Mouse (Mus musculus) kidney, embryonic 16.5 days (tissue): ENCODE measurements around the gene Dmwd. TPM values are rescaled to one million over a fixed set of nuclear protein-coding genes. Genes with fewer than 3 reads are reported as not detected.

Experiments used
- ATAC-seq: fragments of 200-750 bp; cut with Nextera tagmentation; 2 replicates; pipeline ENCODE4 v1.8.0; 2017; ENCODE audit warnings: moderate TSS enrichment; ENCODE audit not compliant: low FRiP score, low TSS enrichment
- H3K27ac ChIP-seq: fragments of 300-500 bp; sonication (generic); 2 replicates; pipeline ENCODE4 v1.5.1; 2014; ENCODE audit warnings: low read length
- H3K27me3 ChIP-seq: fragments of 300-500 bp; sonication (generic); 2 replicates; pipeline ENCODE4 v1.6.1; 2014; ENCODE audit warnings: low read length, control low read depth, mixed read lengths; ENCODE audit not compliant: insufficient read depth
- H3K36me3 ChIP-seq: fragments of 300-500 bp; sonication (generic); 2 replicates; pipeline ENCODE4 v1.6.1; 2014; ENCODE audit warnings: low read length, control low read depth, mixed read lengths; ENCODE audit not compliant: insufficient read depth
- H3K4me1 ChIP-seq: fragments of 300-500 bp; sonication (generic); 2 replicates; pipeline ENCODE4 v1.6.1; 2014; ENCODE audit warnings: low read length, control low read depth, mixed read lengths; ENCODE audit not compliant: insufficient read depth
- H3K4me2 ChIP-seq: fragments of 300-500 bp; sonication (generic); replicated peaks from 2 replicates; pipeline ENCODE4 v1.6.1; 2014; ENCODE audit warnings: low read depth, low read length
- H3K4me3 ChIP-seq: fragments of 300-500 bp; sonication (generic); 2 replicates; pipeline ENCODE4 v1.5.1; 2014; ENCODE audit warnings: mild to moderate bottlenecking, low read length
- H3K9ac ChIP-seq: fragments of 300-500 bp; sonication (generic); replicated peaks from 2 replicates; pipeline ENCODE4 v1.6.1; 2014; ENCODE audit warnings: low read length
- H3K9me3 ChIP-seq: fragments of 300-500 bp; sonication (generic); 2 replicates; pipeline ENCODE4 v1.6.1; 2016; ENCODE audit warnings: low read length, control low read depth
- WGBS: fragments of 180-500 bp; shearing (Covaris S2); extraction: QIAGEN DNeasy Blood & Tissue Kit; methylation state at CpG from one replicate; pipeline ENCODE4 v1.1.7; 2014; 5-methylcytosine and 5-hydroxymethylcytosine counted together
- polyA plus RNA-seq: library from polyadenylated mRNA; unstranded; fragments of >200 nt; fragmentation: Nextera tagmentation; extraction: Ambion mirVana; gene quantifications from 2 replicates; pipeline ENCODE4 v1.2.1, GENCODE M21; 2015

Gene Dmwd
- polyA plus RNA-seq, 1 experiment from 2014 or later = 16.8 TPM

DNA sequence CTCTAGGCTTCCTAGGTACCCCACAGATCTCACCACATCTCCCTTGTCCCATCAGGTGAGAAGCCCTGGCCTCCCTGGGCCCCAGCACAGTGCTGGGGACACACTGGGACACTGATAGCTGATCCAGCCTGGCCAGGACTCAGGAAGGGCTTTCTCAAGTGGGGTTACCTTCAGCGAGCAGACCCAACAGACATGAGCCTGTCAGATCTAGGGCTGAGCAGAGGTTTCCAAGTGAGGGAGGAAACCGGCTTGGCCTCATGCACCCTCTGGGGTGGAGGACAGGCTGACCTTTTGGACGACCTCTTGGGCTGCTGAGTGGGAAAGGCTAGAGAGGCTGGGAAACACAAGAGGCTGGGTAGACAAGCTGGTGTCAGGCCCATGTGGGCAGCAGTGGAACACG is 24.9 kb upstream of the Dmwd start:
- no peak overlapping the region for H3K27ac ChIP-seq
- no peak overlapping the region for H3K4me3 ChIP-seq
- WGBS = 63% methylated on average over 4 of the region's 4 CpGs
- H3K4me2 ChIP-seq = no peak overlapping the region
- no peak overlapping the region for H3K9ac ChIP-seq
- 0 out of 2 replicates have a peak, but pooled peaks cover 2% of the 10 kb centered on the region for H3K4me1 ChIP-seq
- H3K9me3 ChIP-seq = no peaks in the 10 kb centered on the region
- H3K36me3 ChIP-seq = peaks cover 65% of the 10 kb centered on the region
- no peaks in the 10 kb centered on the region for H3K27me3 ChIP-seq
- ATAC-seq = no peak

DNA sequence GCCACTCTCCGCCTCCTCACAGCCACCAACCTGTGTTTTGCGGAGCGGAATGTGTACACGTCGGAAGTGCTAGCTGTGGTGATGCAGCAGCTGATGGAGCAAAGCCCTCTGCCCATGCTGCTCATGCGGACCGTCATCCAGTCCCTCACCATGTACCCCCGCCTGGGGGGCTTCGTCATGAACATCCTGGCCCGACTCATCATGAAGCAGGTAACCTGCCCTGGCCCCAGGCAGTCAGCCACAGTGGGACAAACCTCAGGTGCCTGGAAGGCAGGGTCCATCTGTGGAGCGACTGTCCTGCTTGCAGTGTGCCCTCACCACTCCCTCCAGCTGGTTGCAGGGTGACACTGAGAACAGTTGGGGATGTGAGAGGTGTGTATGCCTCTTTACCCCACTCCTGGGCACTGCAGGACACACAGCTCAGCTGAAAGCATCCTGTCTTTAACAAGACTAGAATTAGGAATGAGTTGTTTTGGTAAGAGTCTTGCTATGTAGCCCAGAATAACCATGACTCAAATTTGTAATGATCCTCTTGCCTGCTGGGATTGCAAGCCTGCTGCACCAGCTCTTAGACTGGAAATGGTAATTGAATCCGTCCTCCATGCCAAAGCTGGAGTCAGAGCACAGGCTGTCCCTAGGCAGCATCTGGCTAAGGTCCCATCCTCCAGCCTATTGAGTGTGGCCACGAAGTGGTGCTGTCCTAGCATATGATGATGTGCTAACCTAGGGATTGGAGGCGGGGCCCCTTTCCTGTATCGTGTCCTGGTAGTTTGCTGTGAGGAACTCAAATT is 23.5 kb upstream of the Dmwd start:
- no peak overlapping the region for H3K4me2 ChIP-seq
- no peaks in the 10 kb centered on the region for H3K9me3 ChIP-seq
- ATAC-seq = no peak
- 88% methylated on average over 15 of the region's 15 CpGs for WGBS
- H3K27me3 ChIP-seq = no peaks in the 10 kb centered on the region
- H3K4me1 ChIP-seq = 0 out of 2 replicates have a peak, but pooled peaks cover 2% of the 10 kb centered on the region
- no peak overlapping the region for H3K4me3 ChIP-seq
- H3K27ac ChIP-seq = no peak overlapping the region
- no peak overlapping the region for H3K9ac ChIP-seq
- H3K36me3 ChIP-seq = peaks cover 53% of the 10 kb centered on the region

DNA sequence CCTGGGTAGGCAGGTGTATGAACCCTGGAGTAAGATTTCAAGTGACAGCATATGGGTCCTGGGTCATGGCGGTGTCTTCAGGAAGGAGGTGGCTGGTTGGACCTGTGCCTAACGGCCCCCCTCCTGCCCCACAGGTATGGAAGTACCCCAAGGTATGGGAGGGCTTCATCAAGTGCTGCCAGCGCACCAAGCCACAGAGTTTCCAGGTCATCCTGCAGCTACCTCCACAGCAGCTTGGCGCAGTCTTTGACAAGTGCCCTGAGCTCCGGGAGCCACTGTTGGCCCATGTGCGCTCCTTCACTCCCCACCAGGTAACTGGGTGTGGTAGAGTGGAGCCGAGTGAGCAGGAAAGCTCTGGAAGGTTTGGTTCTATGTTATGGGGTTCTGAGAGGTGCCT is 22.9 kb upstream of the Dmwd start:
- ATAC-seq = no peak
- Histone ChIP-seq H3K27me3 (no peaks in the 10 kb centered on the region), H3K4me3 (no peak overlapping the region), H3K4me1 (0 out of 2 replicates have a peak, but pooled peaks cover 2% of the 10 kb centered on the region), H3K27ac (no peak overlapping the region), H3K9me3 (no peaks in the 10 kb centered on the region), H3K4me2 (no peak overlapping the region), H3K36me3 (peaks cover 47% of the 10 kb centered on the region), H3K9ac (no peak overlapping the region)
- WGBS = 90% methylated on average over 7 of the region's 7 CpGs

DNA sequence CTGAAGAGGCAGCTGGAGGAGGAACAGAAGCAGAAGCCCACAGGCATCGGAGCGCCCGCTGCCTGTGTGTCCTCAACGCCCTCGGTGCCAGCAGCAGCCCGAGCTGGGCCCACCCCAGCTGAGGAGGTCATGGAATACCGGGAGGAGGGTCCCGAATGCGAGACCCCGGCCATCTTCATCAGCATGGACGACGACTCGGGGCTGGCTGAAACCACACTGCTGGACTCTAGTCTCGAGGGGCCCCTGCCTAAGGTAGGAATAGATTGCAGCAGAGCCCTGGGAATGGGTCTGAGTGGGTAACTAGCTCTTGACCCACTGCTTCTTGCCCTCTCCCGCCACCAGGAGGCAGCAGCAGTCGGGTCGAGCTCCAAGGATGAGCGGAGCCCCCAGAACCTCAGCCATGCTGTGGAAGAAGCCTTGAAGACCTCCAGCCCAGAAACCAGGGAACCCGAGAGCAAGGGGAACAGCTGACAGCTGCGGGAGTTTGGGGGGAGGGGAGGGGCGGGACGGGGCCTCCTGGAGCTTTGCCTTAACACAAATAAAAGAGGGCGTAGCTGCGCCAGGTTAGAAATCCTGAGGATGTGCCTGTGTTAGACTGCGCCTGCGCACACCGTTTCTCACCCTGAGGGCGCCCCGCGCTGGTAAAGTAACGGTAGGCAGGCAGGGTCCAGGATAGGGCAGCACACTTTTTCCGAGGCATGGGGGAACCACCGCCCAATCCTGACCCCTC is 21.8 kb upstream of the Dmwd start, which contains the start of gene Rsph6a:
TSS of gene Rsph6a (plus strand) at position 644 of the 730 bp plus-strand sequence.
- 0 out of 2 replicates have a peak, but pooled peaks have one; percentile 57 for ATAC-seq
- Histone ChIP-seq H3K9me3 (no peaks in the 10 kb centered on the region), H3K27ac (no peak within 1 kb of the TSS), H3K4me2 (peak within 1 kb of the TSS; percentile 42), H3K4me1 (0 out of 2 replicates have a peak, but pooled peaks cover 2% of the 10 kb centered on the region), H3K27me3 (no peaks in the 10 kb centered on the region), H3K9ac (no peak within 1 kb of the TSS), H3K4me3 (peak within 1 kb of the TSS; percentile 17; the same call in 1 of the 2 replicates), H3K36me3 (peaks cover 38% of the 10 kb centered on the region)
- 25% methylated on average over 33 of the region's 33 CpGs for WGBS

DNA sequence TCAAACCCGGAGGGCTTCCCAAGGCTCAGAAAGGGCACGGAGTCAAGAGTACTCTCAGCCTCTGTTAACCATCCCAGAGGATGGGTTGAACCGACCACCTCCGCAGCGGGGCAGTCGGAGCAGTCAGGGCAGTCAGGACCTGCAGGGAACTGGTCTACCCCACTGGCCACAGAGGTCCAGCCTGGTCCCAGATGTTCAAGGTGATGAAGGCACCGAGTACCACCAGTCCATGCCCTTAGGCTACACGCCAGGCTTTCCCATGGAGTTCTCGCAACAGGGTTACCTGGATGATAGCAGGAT is 21.3 kb upstream of the Dmwd start:
- WGBS = 63% methylated on average over 9 of the region's 9 CpGs
- no peak overlapping the region for H3K9ac ChIP-seq
- H3K9me3 ChIP-seq = no peaks in the 10 kb centered on the region
- no peak overlapping the region for H3K4me3 ChIP-seq
- H3K4me2 ChIP-seq = peak overlapping the region; percentile 42
- 0 out of 2 replicates have a peak, but pooled peaks cover 2% of the 10 kb centered on the region for H3K4me1 ChIP-seq
- H3K27ac ChIP-seq = no peak overlapping the region
- ATAC-seq = 0 out of 2 replicates have a peak, but pooled peaks have one; percentile 9
- peaks cover 33% of the 10 kb centered on the region for H3K36me3 ChIP-seq
- no peaks in the 10 kb centered on the region for H3K27me3 ChIP-seq

DNA sequence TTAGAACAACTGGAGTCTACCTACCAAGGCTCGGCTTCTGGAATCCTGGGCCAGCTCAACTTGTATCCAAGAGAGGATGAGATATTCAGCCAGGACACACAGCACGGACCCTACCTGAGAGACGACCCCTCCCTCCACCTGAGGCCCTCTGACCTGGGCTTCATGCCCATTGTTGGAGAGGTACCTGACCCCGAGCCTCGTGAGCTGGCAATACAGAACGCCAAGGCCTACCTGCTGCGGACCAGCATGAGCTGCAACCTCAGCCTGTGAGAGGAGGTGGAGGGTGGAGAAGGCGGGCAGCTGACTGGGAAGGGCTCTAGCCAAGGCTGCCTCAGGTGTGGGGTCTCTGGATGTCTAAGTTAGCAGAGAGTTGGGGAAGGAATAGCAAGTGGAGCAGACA is 20.9 kb upstream of the Dmwd start:
- ATAC-seq = no peak
- no peaks in the 10 kb centered on the region for H3K9me3 ChIP-seq
- no peak overlapping the region for H3K4me3 ChIP-seq
- H3K27me3 ChIP-seq = no peaks in the 10 kb centered on the region
- no peak overlapping the region for H3K4me2 ChIP-seq
- 93% methylated on average over 8 of the region's 8 CpGs for WGBS
- 0 out of 2 replicates have a peak, but pooled peaks cover 2% of the 10 kb centered on the region for H3K4me1 ChIP-seq
- no peak overlapping the region for H3K9ac ChIP-seq
- H3K36me3 ChIP-seq = peaks cover 29% of the 10 kb centered on the region
- no peak overlapping the region for H3K27ac ChIP-seq

DNA sequence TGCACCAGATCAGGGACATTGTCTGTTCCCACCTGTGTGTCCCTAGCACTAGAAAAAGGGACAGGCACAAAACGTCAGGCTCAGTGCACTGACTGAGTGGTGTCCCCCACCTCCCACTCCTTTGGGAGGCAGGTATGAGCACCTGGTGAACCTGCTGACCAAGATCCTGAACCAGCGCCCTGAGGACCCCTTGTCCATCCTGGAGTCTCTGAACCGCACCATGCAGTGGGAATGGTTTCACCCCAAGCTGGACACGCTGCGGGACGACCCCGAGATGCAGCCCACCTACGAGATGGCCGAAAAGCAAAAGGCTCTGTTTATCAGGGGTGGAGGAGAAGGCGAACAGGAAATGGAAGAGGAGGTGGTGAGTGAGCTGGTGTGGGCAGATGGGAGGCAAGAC is 18.6 kb upstream of the Dmwd start:
- WGBS = 85% methylated on average over 10 of the region's 10 CpGs
- Histone ChIP-seq H3K4me3 (no peak overlapping the region), H3K27ac (no peak overlapping the region), H3K36me3 (peaks cover 7% of the 10 kb centered on the region; the same call in 1 of the 2 replicates), H3K27me3 (no peaks in the 10 kb centered on the region), H3K9ac (no peak overlapping the region), H3K9me3 (no peaks in the 10 kb centered on the region), H3K4me1 (0 out of 2 replicates have a peak, but pooled peaks cover 2% of the 10 kb centered on the region), H3K4me2 (no peak overlapping the region)
- no peak for ATAC-seq

DNA sequence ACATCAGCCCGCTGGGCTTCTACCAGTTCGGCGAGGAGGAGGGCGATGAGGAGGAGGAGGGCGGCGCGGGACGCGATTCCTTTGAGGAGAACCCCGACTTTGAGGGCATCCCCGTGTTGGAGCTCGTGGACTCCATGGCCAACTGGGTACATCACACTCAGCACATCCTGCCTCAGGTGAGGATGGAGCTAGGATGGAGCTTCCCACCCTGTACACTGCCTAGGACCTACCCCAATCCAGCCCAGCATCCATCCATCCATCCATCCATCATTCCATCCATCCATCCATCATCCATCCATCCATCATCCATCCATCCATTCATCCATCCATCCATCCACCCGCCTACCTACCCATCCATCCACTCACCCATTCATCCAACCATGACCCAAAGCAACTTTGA is 10.1 kb upstream of the Dmwd start:
- H3K9me3 ChIP-seq = no peaks in the 10 kb centered on the region
- no peak overlapping the region for H3K27ac ChIP-seq
- 44% methylated on average over 13 of the region's 13 CpGs for WGBS
- H3K4me2 ChIP-seq = peak overlapping the region; percentile 4; the same call in 1 of the 2 replicates
- peak overlapping the region; percentile 18; the same call in 1 of the 2 replicates for H3K4me3 ChIP-seq
- H3K27me3 ChIP-seq = peaks cover 32% of the 10 kb centered on the region
- ATAC-seq = peak; percentile 52; the same call in 1 of the 2 replicates
- H3K9ac ChIP-seq = 0 out of 2 replicates have a peak overlapping the region, but pooled peaks have one; percentile 8
- no peaks in the 10 kb centered on the region for H3K4me1 ChIP-seq
- H3K36me3 ChIP-seq = no peaks in the 10 kb centered on the region

DNA sequence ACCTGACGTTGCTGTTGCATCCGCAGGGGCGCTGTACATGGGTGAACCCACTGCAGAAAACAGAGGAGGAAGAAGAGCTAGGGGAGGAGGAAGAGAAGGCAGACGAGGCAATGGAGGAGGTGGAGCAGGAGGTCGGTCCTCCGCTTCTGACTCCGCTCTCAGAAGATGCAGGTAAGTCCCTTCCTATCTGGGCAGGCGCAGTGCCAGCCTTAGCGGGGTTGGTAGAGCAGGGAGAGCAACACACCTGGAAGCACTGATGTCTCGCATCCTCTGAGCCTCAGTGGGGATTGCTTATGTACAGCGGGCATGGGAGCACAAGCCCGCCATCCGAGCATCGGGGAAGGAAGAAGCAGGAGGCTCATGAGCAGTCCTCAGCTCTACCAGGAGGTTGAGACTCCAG is 9.0 kb upstream of the Dmwd start:
- no peaks in the 10 kb centered on the region for H3K36me3 ChIP-seq
- no peak overlapping the region for H3K27ac ChIP-seq
- no peak overlapping the region for H3K9ac ChIP-seq
- 43% methylated on average over 14 of the region's 14 CpGs for WGBS
- H3K4me1 ChIP-seq = no peaks in the 10 kb centered on the region
- H3K27me3 ChIP-seq = peaks cover 32% of the 10 kb centered on the region
- no peak for ATAC-seq
- no peak overlapping the region for H3K4me2 ChIP-seq
- H3K9me3 ChIP-seq = no peaks in the 10 kb centered on the region
- H3K4me3 ChIP-seq = no peak overlapping the region
